Mouse (Mus musculus) MEL (cell line): ENCODE measurements at regions not wholly inside any gene's neighbourhood (a gene's known extent, or its start where the extent isn't known, plus 50 kb on each side); places are given as distances from the start of the nearest gene placed in this dataset.

Experiments
- GATA1 ChIP-seq: IDR thresholded peaks from 2 replicates; pipeline ENCODE4 v1.6.1; 2011; ENCODE audit warnings: low read depth, low read length, improper control_type of control experiment
- USF1 ChIP-seq: IDR thresholded peaks from 2 replicates; pipeline ENCODE4 v1.6.1; 2014; ENCODE audit warnings: low read depth, mild to moderate bottlenecking, inconsistent platforms, low read length, improper control_type of control experiment, moderate library complexity

GRCm38 (mm10) chr6:101773151-101773550 lies 395.5 kb upstream of the Pdzrn3 start:
- TF ChIP-seq GATA1, result no peak
- no peak for TF ChIP-seq USF1
